Mouse (Mus musculus) right cerebral cortex, adult 2 months (tissue): ENCODE results near the gene Gm11037.
"Not testable (repeated sequence)": the region's sequence is repeated elsewhere in the genome, so short reads cannot be mapped to it uniquely, and the experiment has no call there.

Source experiments
- DNase-seq, 2 experiments: peaks; one replicate each; pipeline ENCODE4 v3.0.0; 2021 to 2022; ENCODE audit warnings: low spot score in 2 of 2

The Gm11037 gene

DNA sequence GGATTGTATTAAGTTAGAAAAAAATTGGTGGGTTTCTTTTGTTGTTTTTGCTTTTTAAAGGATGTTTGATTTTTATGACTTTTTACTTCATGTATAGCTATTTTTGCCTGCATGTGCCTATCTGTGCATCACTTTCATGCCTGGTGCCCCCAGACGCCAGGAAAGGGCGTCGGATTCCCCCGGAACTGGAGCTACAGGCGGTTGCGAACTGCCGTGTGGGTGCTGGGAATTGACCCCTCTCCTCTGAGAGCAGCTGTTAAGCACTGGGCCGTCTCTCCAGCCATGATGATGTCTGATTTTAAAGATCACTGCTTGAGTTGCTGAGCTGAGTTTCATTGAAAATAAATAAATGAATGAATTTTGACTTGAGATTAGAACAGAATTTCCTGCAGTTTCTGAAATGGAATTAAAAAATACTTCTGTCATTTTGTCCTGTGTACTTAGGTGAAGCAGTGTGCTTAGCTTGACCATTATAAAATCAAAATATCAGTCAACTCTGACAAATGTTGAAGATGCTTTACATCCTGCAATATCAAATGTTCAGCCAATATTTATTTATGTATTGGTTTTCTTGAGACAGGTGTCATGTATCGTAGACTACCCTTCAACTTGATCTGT, at the start of gene Gm11037:
Gene Gm11037 (plus strand): TSS at position 568 of the 618 bp plus-strand sequence.
- DNase-seq, result no peak

DNA sequence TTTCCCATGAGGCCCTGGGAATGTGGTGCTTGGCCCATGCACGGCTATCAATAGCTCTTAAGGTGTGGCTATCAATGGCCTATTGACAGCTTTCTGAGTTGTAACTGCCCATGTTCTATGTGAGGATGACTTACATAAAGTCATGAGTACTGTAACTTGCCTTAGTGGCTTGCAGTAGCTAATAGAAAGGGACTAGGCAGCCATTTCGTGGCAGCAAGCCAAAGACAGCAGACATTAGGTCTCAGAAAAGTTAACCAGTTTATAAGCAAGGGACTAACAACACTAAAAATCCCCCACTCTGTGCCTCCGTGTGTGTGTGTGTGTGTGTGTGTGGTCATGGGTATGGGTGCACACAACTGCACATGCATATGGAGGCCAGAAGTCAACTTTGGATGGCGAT, 49.1 kb upstream of the Gm11037 start:
- no peak for DNase-seq

- DNase-seq, result no peak
Observed at GRCm38 (mm10) chr2:131086667-131087390, 46.5 kb upstream of the Gm11037 start, which contains the start of gene Siglec1. TSS of gene Siglec1 (minus strand) at chr2:131086765.

DNA sequence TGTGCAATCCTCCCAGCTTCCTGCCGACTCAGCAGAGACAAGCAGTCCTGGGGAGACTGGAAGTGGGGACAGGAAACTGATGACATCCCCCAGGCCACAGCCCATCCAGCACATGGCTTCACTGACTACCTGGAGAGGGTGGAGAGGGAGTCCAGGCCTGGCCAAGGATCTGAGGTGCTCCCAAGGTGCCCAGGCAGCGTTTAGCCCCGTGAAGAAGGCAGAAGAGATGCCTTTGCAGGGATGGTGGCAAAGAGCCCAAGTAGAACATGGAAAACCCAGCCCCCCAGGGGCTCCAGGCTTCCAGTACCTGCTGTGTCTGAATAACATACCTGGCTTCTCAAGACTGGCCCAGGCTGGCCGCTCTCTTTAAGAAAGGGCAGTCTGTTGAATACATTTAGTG, 44.7 kb upstream of the Gm11037 start:
- no peak for DNase-seq

GRCm38 (mm10) chr2:131089634-131090033, 43.7 kb upstream of the Gm11037 start:
- DNase-seq, result no peak

DNA sequence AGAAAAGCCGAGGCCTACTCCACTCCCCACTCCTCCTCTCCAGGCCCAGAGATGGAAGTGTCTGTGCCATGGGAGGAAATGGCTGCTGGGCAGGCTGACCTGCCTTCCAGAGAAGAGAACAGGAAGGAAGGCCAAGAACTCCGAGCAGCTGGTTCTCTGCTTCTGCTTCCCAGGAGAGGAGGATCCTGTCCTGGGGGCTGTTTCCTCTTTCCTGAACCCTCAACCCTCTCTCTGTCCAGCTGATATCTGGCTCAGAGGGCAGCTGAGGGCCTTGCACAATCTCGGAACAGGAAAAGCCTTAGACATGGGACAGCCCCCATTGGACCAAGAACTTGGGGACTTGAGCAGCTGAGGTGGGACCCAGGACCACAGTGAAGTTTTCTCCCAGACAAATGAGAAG, 42.4 kb upstream of the Gm11037 start:
- DNase-seq, result no peak

GRCm38 (mm10) chr2:131093577-131093976, 39.7 kb upstream of the Gm11037 start:
- no peak for DNase-seq

DNA sequence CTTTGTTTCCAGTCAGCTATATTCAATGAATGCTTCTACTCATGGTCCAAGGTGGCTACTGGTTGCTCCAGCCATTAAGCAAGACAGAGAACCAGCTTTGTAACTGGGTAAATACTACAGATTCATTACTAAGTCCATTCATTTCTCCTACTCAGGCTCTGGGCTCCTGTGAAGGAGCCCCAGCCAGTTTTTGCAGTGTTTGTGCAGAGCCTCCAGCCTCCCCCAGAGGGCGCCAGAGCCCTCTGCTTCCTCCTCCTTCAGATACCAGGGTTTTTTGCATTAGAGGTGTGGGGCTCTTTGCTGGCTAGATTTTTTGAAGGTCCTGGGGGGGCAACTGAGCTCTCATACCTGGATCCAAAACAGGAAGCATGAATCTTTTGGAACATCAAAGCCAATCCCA, 38.5 kb upstream of the Gm11037 start:
- peak; percentile 84 to 87 for DNase-seq

- peak; percentile 29 to 34 for DNase-seq
Observed at GRCm38 (mm10) chr2:131096101-131096795, 37.0 kb upstream of the Gm11037 start.

- no peak for DNase-seq
Observed at GRCm38 (mm10) chr2:131097087-131097486, 36.2 kb upstream of the Gm11037 start.

GRCm38 (mm10) chr2:131101530-131101929, 31.8 kb upstream of the Gm11037 start:
- DNase-seq, result no peak

DNA sequence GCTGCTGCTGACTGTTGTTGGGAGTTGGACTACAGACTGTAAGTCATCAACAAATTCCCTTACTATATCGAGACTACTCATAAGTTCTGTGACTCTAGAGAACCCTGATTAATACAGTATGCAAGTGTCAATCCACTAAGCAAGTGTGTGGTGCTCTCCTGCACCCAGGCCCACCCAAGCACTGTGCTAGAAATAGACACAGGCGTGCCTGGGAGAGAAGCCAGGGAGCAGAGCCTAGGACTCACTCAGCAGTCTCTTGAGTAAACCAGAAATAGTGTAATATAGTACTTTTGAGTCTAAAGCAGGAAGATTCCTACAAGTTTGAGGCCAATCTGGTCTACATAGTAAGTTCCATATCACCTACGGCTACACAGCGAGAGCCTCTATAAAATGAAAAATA, 29.3 kb upstream of the Gm11037 start:
- DNase-seq, result no peak

DNA sequence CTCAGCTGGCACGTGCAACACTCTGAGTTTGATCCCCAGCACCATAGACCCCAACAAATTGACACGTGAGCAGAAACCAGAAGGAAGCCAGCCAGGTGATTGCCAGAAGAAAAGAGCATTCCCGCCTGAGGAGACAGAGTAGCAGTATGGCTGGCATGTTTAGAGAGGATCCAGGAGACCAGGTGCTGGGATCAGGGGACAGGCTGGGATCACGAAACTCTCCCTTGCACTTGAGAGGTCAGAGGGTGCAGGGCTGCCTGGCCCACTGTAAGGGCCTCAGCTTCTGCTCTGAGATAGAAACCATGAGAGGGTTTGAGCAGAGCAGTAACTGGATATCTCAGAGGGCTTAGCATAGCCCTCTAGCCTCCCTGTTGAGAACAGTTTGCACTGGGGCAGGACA, 28.2 kb upstream of the Gm11037 start:
- DNase-seq, result not testable (repeated sequence)

DNA sequence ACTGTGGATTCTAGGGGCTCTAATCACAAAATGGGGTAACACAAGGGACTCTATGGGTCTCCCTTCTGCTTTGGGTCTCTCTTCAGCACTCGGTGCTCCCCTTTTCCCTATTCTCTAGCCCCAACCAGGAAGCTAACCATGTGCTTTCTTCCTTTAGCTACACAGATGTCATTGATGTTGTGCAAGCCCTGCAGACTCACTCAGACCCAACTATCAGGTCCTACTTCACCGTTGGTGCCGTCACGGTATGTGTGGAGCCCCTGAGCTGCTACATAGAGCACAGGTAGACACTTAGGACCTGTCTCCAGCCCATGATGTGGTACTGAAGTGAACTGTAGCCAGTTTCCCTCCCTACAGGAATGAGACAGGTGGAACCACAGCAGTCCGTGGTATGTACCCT, 27.3 kb upstream of the Gm11037 start:
- DNase-seq, result no peak

- DNase-seq, result no peak
Observed at GRCm38 (mm10) chr2:131118968-131119574, 14.2 kb upstream of the Gm11037 start.

- DNase-seq, result no peak
Observed at GRCm38 (mm10) chr2:131124166-131124565, 9.1 kb upstream of the Gm11037 start.

- DNase-seq, result no peak
Observed at GRCm38 (mm10) chr2:131125157-131125963, 7.9 kb upstream of the Gm11037 start.

DNA sequence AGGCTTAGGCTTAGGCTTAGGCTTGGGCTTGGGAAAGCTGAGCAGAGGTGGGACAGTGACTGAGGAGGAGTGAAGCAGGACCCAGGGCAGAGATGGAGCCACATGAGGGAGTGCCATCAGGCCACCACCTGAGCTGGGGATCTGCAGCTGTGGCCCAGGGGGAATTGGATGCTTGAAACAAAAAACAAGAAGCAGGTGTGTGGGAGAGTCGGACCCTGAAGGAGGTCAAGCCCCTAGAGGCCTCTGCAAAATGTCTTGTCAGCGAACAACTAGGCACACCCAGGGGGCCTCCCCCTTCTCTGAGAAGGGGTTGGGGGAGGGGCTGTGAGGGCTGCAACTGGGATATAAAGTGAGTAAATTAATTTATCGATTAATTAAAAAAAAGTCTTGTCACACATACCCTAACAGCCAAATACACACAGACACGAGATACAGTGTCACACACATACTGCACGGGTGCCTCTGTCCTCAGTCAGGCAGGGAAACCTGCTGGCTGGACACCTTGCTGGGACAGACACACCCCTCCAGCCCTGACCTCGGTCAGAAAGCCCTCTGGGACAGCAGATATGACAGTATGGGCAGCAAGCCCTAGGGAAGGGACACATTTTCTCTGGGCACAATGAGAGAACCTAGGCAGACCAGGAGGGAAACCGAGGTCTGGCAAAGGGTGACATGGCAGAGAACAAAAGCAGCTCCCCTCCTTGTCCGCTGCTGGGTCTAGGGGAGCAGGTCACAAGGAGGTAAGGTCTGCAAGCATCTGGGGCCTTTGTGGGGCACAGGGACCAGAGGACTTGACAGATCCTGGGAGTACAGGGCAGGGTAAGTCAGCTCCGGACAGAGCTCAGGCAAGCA, 7.1 kb upstream of the Gm11037 start:
- DNase-seq, result no peak

- DNase-seq, result no peak
Observed at GRCm38 (mm10) chr2:131127161-131127730, 6.1 kb upstream of the Gm11037 start, which contains the start of gene Hspa12b. TSS of gene Hspa12b (plus strand) at chr2:131127280.

- DNase-seq, result no peak
Observed at GRCm38 (mm10) chr2:131128211-131128610, 5.1 kb upstream of the Gm11037 start.
